Mouse (Mus musculus): ENCODE results near the gene Plscr4.

Gene Plscr4

DNA sequence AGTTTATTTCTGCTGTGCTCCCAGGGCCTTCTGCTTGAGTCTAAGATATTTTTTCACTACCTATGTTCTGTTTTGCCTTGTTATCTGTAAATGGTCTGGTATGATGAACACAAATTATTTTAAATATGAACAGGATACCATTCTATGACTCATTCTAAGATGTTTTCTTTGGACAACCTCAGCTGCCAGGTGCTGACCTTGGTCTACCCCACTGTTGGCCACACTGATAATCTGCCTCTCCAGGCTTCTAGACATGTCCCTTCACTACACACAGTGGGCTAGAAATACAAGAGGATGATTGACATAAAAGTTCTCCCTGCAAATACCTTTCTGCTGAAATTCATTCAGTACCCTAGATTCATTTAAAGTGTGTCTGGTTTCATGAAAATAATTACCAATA is 54.5 kb downstream of the Plscr4 start:
- in situ Hi-C loops (cut with MboI) = no loop called here

DNA sequence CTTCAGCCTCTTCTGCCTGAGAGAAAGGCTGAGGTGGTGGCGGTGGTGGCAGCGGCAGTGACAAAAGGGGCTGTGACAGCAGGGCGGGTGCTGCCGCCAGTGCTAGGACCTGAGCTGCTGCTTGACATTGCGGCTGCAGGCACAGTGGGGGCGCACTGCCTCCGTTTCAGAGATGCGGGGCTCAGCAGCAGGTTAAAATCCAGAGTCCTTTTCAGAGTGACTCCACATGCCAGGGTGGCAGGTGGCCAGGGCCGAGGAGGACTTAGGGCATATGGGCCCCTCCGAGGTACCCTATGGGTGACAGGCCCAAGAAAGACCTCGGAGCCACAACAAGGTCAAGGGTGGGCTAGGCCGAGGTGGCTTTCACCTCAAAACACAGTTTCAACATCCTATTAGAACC is 59.9 kb downstream of the Plscr4 start:
- in situ Hi-C loops (cut with MboI) = no loop called here

DNA sequence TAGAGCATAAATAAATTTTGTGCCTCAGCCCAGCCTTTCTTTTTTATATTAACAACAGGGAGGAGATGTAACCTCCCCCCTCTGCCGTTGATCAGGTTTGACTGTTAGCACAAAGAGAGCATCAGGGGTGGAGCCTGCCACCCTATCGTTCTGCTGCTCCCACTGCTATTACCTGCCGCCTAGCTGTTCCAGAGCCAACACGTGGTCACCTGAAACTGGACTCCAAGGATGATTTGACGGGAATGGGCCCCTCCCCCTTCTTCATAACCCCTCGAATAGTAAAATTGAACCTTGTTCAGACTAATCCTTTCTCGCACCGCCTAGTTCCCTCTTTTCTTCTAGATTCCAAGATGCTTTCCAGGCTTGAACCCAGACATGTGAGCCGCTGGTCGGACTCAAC is 63.6 kb downstream of the Plscr4 start:
- in situ Hi-C loops (cut with MboI) = no loop called here

DNA sequence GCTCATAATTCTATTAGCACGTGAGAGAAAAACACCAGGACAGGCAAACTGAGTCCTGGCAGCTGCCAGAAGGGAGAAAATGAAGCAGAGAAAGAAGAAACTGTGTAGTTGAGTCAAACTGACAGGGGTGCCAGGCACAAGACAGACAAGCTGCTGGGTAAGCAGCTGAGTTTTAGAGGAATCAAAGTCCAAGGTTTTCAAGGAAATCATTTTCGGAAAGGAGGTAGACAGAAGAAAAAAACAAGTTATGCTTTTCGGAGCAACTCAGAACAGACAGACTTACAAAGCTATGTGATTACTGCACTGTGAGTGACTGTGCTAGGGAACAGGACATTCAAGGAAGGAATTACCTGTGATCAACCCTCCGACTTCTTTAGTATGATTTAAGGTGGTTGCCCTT is 67.3 kb downstream of the Plscr4 start:
- in situ Hi-C loops (cut with MboI) = no loop called here

DNA sequence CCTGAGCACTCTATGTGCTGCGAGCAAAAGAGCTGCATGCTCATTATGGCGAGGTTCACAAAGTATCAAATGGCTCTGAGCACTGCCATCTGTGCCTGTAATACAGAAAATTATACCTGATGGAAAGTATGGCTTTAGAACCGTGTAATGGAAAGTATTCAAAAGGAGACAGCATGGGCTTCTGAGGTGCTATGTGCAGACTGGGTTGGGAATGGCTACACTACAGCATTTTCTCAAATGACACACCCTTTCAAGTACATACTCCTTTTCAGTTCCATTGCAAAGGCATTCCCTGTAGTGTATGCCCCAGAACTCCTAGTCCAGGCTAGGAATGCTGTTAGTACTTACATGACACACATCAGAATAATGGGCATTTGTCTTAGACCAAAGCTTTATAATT is 72.9 kb downstream of the Plscr4 start:
- in situ Hi-C loops (cut with MboI) = no loop called here

DNA sequence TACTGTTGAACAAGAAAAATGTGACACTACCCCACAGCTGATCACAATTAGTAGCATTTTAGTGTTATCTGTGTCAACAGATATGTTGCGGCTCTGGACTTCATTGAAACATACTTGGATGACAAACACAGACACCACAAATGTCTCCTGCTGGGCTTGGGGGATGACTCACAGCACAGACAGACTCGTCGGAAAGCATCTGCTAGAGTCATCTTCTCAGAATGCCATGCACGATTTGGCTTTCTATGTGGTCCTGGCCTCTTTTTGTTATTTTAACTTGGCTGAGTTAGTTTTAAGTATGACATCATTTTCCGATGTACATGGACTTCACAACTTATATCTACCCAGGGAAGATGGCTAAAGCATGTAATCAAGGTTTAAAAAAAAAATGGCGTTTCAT is 80.6 kb downstream of the Plscr4 start:
- in situ Hi-C loops (cut with MboI) = no loop called here

DNA sequence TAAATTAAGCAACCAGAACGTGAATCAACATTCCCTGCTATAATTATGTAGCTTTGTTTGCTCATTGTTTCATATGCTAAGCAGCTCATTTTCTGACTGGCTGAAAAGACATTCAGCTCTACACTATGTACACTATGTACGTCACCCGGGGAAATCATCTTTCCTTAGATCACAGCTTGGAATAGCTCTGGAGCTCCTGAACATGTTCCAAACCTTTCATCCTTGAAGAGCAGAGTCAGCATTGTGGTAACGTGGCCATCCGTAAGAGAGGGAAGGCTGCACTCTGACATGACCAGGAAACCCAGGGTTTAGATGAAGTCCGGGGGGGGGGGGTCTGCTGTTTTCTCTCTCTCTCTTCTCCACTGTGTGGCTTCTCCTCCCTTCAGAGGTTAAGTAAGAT is 81.0 kb downstream of the Plscr4 start:
- in situ Hi-C loops (cut with MboI) = no loop called here
